Mouse (Mus musculus) ES-E14 (cell line): ENCODE results near the gene Map2k5. TPM values are rescaled to one million over a fixed set of nuclear protein-coding genes. Genes with fewer than 3 reads are reported as not detected.
A peak's percentile ranks its signal among the peaks of the same experiment; 100 is the strongest.

Source experiments
- DNase-seq: peaks from one replicate; pipeline ENCODE4 v3.0.0-alpha.2; 2013; ENCODE audit warnings: low read depth, low spot score
- H3K27ac ChIP-seq: 2 replicates; pipeline ENCODE4 v1.5.1; 2012; ENCODE audit warnings: low read depth, mild to moderate bottlenecking, low read length, moderate library complexity, mixed read lengths; ENCODE audit not compliant: poor library complexity, insufficient read depth, severe bottlenecking
- H3K36me3 ChIP-seq: 2 replicates; pipeline ENCODE4 v1.6.1; 2012; ENCODE audit warnings: mild to moderate bottlenecking, low read length, moderate library complexity, mixed read lengths; ENCODE audit not compliant: control insufficient read depth, poor library complexity, insufficient read depth, severe bottlenecking
- H3K4me1 ChIP-seq, 2 experiments: fragments of 150-350 bp in 1 of 2; sonication (generic) in 1 of 2; 2 replicates each; pipeline ENCODE4 v1.6.1; 2012; ENCODE audit warnings: low read length in 2 of 2, mild to moderate bottlenecking in 1 of 2, mixed read lengths in 1 of 2; ENCODE audit not compliant: control insufficient read depth in 2 of 2, insufficient read depth in 2 of 2, poor library complexity in 1 of 2
- H3K4me3 ChIP-seq, 2 experiments: fragments of 150-350 bp in 1 of 2; sonication (generic) in 1 of 2; 2 replicates each; pipeline ENCODE4 v1.5.1; 2012; ENCODE audit warnings: low read length in 2 of 2, low read depth in 1 of 2, mild to moderate bottlenecking in 1 of 2, mixed read lengths in 1 of 2; ENCODE audit not compliant: insufficient read depth in 1 of 2, poor library complexity in 1 of 2, severe bottlenecking in 1 of 2
- H3K9ac ChIP-seq: 2 replicates; pipeline ENCODE4 v1.6.1; 2012; ENCODE audit warnings: low read depth, mild to moderate bottlenecking, low read length, mixed read lengths; ENCODE audit not compliant: poor library complexity, insufficient read depth, severe bottlenecking
- H3K9me3 ChIP-seq: fragments of 150-350 bp; sonication (generic); 2 replicates; pipeline ENCODE4 v1.6.1; 2012; ENCODE audit warnings: low read depth, mild to moderate bottlenecking, low read length; ENCODE audit not compliant: control insufficient read depth, insufficient read depth
- CHD2 ChIP-seq: IDR thresholded peaks from 2 replicates; pipeline ENCODE4 v1.6.1; 2014; ENCODE audit warnings: mild to moderate bottlenecking, low read depth, low read length, inconsistent platforms
- HCFC1 ChIP-seq: IDR thresholded peaks from 2 replicates; pipeline ENCODE4 v1.6.1; 2012; ENCODE audit warnings: low read length, inconsistent platforms, borderline replicate concordance; ENCODE audit not compliant: insufficient read depth
- MAFK ChIP-seq: IDR thresholded peaks from 2 replicates; pipeline ENCODE4 v1.6.1; 2014; ENCODE audit warnings: mild to moderate bottlenecking, low read depth, low read length, inconsistent platforms; ENCODE audit not compliant: insufficient read depth
- ZC3H11A ChIP-seq: IDR thresholded peaks from 2 replicates; pipeline ENCODE4 v1.6.1; 2012; ENCODE audit warnings: low read depth, mild to moderate bottlenecking, inconsistent platforms, low read length, borderline replicate concordance
- ZNF384 ChIP-seq: IDR thresholded peaks from 2 replicates; pipeline ENCODE4 v1.6.1; 2012; ENCODE audit warnings: low read depth, low read length, inconsistent platforms
- in situ Hi-C, 2 experiments: fragments of 600-800 bp; cut with MboI; formaldehyde crosslinking; loops; one replicate each; pipeline ENCODE4 v1.15.1; 2025; ENCODE audit warnings: low sequenced_read_pairs in 2 of 2, inconsistent platforms in 1 of 2; ENCODE audit not compliant: unreplicated experiment in 2 of 2
- total RNA-seq: library from RNA; depleted of rRNA; stranded (reverse); fragments of 300-350 nt; gene quantifications from 2 replicates; pipeline ENCODE4 v1.2.3, GENCODE M21; 2012

The Map2k5 gene
- total RNA-seq, 1 experiment, result 8.3 TPM

DNA sequence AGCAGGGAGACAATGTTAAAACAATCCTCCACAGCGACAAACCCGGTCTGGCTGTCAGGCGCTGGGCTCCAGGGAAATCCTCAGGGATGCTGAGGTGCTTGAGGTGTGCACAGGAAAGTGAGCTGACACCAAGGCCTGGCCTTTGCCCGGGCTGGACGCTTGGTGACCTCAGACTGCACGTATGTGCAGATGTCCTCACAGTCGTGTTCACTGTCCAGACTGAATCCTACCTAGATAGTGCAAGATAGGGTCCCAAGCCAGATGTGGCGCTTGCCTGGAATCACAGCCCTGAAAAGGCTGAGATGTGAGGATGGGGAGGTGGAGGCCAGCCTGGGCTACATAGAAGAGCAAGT, 21.7 kb upstream of the Map2k5 start:
- Histone ChIP-seq H3K4me3 (peak overlapping the region; percentile 84 to 86), H3K4me1 (0 out of 4 replicates have a peak, but pooled peaks cover 0 to 2% of the 10 kb centered on the region in 2 experiments), H3K9me3 (no peaks in the 10 kb centered on the region), H3K36me3 (no peaks in the 10 kb centered on the region), H3K9ac (peak overlapping the region; percentile 76), H3K27ac (no peak overlapping the region)
- in situ Hi-C loops, result no loop called here
- no peak for TF ChIP-seq CHD2
- no peak for TF ChIP-seq ZC3H11A
- no peak for TF ChIP-seq MAFK
- no peak for TF ChIP-seq HCFC1
- TF ChIP-seq ZNF384, result no peak
- no peak for DNase-seq

DNA sequence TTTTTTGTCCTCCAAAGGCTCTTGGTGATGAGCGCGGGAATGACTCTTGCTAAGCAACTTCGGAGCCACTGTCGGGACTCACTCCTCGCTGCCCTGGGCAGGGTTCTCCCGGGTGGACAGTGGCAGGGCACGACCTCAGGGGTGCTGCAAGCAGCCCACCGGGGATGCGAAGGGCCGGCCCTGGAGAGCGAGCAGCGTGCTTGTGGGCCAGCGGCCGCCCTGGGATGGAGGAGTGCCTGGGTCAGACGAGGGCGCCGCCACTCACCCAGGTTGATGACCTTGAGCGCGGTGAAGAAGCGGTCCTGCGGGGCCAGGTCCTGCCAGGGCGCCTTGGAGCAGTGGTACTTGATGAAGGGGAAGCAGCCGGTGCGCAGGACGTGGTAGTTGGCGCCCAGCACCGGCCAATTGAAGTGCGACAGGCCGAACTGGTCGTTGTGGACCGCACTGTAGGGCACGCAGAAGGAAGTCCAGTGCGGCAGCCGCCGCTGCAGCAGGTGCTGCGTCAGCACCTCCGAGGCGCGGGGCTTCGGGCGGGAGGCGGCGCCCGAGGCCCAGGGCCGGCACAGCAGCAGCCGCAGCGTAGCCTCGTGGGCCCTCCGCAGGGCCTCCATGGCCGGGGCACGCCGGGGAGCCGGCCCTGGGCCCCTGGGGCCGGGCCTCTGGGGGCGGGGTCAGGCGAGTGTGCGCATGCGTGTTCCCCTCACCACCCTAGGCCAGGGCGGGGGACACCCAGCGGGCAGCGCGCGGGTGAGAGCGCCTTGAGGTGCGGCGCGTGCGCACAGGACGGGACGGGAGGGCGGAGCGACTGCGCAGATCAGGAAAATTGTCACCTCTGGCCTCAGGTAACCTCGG, 21.1 kb upstream of the Map2k5 start, which contains the start of gene 2300009A05Rik:
2300009A05Rik (minus strand) TSS at position 636 of the 852 bp plus-strand sequence.
- 0 out of 4 replicates have a peak, but pooled peaks cover 0 to 2% of the 10 kb centered on the region in 2 experiments for H3K4me1 ChIP-seq

DNA sequence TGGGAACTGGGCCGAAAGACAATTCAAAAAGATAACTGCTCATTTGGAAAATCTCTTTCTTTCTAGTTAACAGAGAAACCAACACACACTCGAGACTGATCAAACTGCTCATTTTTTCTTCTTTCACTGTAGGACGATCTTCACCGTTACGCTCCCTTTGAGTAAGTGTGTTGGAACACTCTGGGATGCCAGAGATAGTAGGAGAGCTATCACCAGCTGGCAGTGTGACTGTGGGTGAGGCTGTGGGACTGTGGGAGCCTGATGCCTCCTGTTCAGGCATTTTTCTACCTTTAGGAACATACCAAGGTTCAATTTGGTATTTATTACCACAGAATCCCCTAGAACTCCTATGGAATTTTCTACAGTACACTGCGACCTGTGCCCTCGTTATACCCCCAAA, 17.9 kb upstream of the Map2k5 start:
- DNase-seq, result no peak
- no peak overlapping the region for H3K4me3 ChIP-seq
- H3K4me1 ChIP-seq, result 0 out of 4 replicates have a peak, but pooled peaks cover 0 to 2% of the 10 kb centered on the region in 2 experiments
- in situ Hi-C loops, result no loop called here
- TF ChIP-seq ZC3H11A (no peak), MAFK (no peak), HCFC1 (no peak), ZNF384 (no peak), CHD2 (no peak)
- no peak overlapping the region for H3K9ac ChIP-seq
- H3K9me3 ChIP-seq, result no peaks in the 10 kb centered on the region
- H3K36me3 ChIP-seq, result no peaks in the 10 kb centered on the region
- H3K27ac ChIP-seq, result no peak overlapping the region

More for the DNA sequence above, 21.1 kb upstream of the Map2k5 start, which contains the start of gene 2300009A05Rik:
- in situ Hi-C loops, result no loop called here
- Histone ChIP-seq H3K9ac (peak within 1 kb of the TSS; percentile 76), H3K36me3 (no peaks in the 10 kb centered on the region), H3K4me3 (peak within 1 kb of the TSS; percentile 84 to 86), H3K27ac (no peak within 1 kb of the TSS), H3K9me3 (no peaks in the 10 kb centered on the region)
- peak; percentile 69 for DNase-seq
- TF ChIP-seq MAFK, result peak; percentile 89
- TF ChIP-seq HCFC1, result no peak

DNA sequence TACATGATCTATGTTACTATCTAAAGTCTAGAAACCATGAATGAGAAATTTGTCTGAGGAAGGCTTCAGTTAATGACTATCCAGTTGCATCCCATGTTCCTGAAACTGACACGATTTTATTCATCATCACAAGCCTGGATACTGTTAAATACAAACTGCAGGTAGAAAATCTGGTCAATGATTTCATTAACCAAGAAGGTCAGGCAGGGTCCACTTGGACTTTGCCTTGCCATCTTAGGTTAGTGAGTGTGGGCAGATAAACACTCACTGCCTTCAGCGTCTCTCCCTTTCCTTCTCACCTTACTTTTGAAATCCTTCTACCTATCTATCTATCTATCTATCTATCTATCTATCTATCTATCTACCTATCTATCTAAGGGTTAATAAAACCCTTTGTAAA, 13.6 kb upstream of the Map2k5 start:
- Histone ChIP-seq H3K36me3 (no peaks in the 10 kb centered on the region), H3K9ac (no peak overlapping the region), H3K27ac (no peak overlapping the region), H3K4me1 (no peaks in the 10 kb centered on the region), H3K9me3 (no peaks in the 10 kb centered on the region), H3K4me3 (no peak overlapping the region)
- DNase-seq, result no peak
- in situ Hi-C loops, result no loop called here
- no peak for TF ChIP-seq ZNF384
- no peak for TF ChIP-seq MAFK
- no peak for TF ChIP-seq ZC3H11A
- TF ChIP-seq HCFC1, result no peak
- TF ChIP-seq CHD2, result no peak
